Mouse (Mus musculus): ENCODE data around the gene Bcl2l15. TPM values are rescaled to one million over a fixed set of nuclear protein-coding genes. Genes with fewer than 3 reads are reported as not detected.
"Not testable (repeated sequence)": the region's sequence is repeated elsewhere in the genome, so short reads cannot be mapped to it uniquely, and the experiment has no call there.

Bcl2l15 gene
- 0.40 and 0.79 TPM in 2 replicates for polyA plus RNA-seq (2014; fragmentation: Nextera tagmentation; extraction: Ambion mirVana)

DNA sequence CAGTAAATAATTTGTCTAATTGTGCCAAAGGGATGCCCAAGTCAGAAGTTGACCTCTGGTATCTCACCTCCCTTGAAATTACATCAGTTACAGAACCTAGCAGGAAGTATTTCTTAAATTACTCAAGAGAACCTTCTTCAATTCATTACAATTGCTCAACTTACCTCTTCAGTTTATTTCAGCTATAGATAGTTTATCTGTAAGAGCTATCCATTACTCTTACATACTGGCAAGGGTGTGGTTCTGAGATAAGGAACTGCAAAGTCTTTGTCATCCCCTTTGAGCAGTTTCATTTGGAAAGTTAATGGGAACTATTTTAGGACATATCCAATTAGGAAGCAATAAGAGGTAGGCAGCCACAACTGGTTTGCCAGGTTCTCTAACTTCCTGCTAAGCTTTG is at the start of gene Bcl2l15:
Gene Bcl2l15 (plus strand): TSS at position 176 of the 400 bp plus-strand sequence.
- Histone ChIP-seq H3K9ac (replicated peaks; ENCODE audit: low read depth, low read length) (no peak within 1 kb of the TSS), H3K27me3 (ENCODE audit: control insufficient read depth, insufficient read depth, low read length) (no peaks in the 10 kb centered on the region), H3K27ac (ENCODE audit: low read depth, low read length) (no peak within 1 kb of the TSS), H3K4me2 (ENCODE audit: low read depth, low read length) (no peak within 1 kb of the TSS), H3K9me3 (ENCODE audit: control insufficient read depth, low read length) (no peaks in the 10 kb centered on the region), H3K4me1 (ENCODE audit: control insufficient read depth, insufficient read depth, low read length) (no peaks in the 10 kb centered on the region), H3K4me3 (ENCODE audit: low read depth, low read length) (no peak within 1 kb of the TSS), H3K36me3 (ENCODE audit: control insufficient read depth, insufficient read depth, low read length) (no peaks in the 10 kb centered on the region)
- no peak for ATAC-seq (ENCODE audit: low read depth)

DNA sequence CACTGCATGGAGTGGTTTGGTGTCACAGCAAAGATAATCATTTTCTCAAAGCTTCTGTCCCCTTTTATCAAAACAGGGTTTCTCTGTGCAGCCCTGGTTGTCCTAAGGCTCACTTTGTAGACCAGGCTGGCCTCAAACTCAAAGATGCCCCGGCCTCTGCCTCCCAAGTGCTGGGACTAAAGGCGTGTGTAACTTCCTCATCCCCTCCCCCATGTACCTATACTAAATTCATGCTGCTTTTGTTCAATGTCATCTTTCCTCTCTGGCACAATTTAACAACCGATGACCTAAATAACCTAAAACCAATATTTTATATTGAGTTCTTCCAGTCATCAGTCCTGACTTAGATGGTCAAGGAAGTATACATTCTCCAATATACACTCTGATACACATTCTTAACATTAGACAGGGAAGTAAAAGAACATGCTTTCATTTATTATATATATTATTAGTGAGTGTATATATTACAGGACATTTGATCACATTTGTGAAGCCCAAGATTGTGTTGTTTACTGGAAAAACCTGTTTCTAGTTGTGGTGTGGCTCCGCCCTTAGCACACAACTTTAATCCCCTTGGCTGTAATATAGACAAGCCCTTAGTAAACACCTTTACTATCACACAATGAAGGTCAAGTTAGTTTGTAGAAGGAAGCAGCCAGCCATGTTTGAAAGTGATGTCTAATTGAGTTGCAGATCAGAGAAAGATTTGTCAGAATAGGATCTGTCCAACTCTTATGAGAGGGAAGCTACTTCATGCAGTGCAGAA is 49.4 kb upstream of the Bcl2l15 start:
- Histone ChIP-seq H3K4me2 (ENCODE audit: low read depth, low read length) (no peak overlapping the region), H3K27me3 (ENCODE audit: control insufficient read depth, insufficient read depth, low read length) (no peaks in the 10 kb centered on the region), H3K4me1 (ENCODE audit: control insufficient read depth, insufficient read depth, low read length) (no peaks in the 10 kb centered on the region), H3K9ac (replicated peaks; ENCODE audit: low read depth, low read length) (no peak overlapping the region), H3K4me3 (ENCODE audit: low read depth, low read length) (no peak overlapping the region), H3K27ac (ENCODE audit: low read depth, low read length) (no peak overlapping the region), H3K36me3 (ENCODE audit: control insufficient read depth, insufficient read depth, low read length) (0 out of 2 replicates have a peak, but pooled peaks cover under 1% of the 10 kb centered on the region), H3K9me3 (ENCODE audit: control insufficient read depth, low read length) (no peaks in the 10 kb centered on the region)
- WGBS, result 90% methylated on average over 4 of the region's 4 CpGs
- ATAC-seq (ENCODE audit: low read depth), result no peak

DNA sequence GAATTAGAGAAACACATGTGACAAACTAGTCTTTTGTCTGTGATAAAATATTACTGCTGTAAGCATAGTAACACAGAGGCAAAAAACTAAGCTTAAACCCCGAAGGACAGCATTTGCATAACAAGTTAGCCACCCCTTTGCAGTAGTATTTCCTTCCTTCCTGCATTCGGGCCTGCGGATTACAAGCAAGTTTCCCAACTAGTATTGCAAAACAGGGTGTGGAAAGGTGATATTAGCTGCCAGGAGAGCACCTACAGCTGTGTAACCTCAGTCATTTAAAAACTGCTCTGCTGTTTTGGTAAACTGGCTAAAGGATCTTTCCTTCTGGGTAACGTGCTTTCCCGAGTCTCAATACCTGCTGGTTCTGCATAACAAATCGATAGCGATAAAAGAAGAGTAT is 45.2 kb upstream of the Bcl2l15 start:
- Histone ChIP-seq H3K4me1 (ENCODE audit: control insufficient read depth, insufficient read depth, low read length) (peaks cover 20% of the 10 kb centered on the region), H3K27me3 (ENCODE audit: control insufficient read depth, insufficient read depth, low read length) (no peaks in the 10 kb centered on the region), H3K27ac (ENCODE audit: low read depth, low read length) (no peak overlapping the region), H3K9ac (replicated peaks; ENCODE audit: low read depth, low read length) (no peak overlapping the region), H3K4me3 (ENCODE audit: low read depth, low read length) (no peak overlapping the region), H3K36me3 (ENCODE audit: control insufficient read depth, insufficient read depth, low read length) (no peaks in the 10 kb centered on the region), H3K9me3 (ENCODE audit: control insufficient read depth, low read length) (no peaks in the 10 kb centered on the region), H3K4me2 (ENCODE audit: low read depth, low read length) (no peak overlapping the region)
- no peak for ATAC-seq (ENCODE audit: low read depth)
- 57% methylated on average over 7 of the region's 7 CpGs for WGBS

DNA sequence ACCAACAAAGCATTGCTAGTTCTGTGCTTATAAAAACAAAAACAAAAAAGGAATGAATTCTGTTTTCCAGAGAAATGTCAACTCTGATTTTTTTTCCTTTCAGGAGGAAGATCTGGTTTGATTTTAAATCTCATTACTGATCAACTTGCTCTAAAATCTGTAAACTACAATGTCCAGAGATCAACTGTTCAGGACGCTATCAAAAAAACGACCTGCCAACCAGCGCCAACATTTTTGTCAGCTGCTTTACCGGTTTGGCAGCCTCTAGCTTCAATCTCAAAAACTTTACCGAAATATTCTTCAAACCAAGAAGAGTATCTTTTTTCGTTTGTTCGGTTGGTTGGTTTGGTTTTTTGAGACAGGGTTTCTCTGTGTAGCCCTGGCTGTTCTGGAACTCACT is 43.3 kb upstream of the Bcl2l15 start:
- WGBS, result 85% methylated on average over 7 of the region's 7 CpGs
- H3K27me3 ChIP-seq (ENCODE audit: control insufficient read depth, insufficient read depth, low read length), result no peaks in the 10 kb centered on the region
- no peaks in the 10 kb centered on the region for H3K36me3 ChIP-seq (ENCODE audit: control insufficient read depth, insufficient read depth, low read length)
- ATAC-seq (ENCODE audit: low read depth), result no peak
- H3K9me3 ChIP-seq (ENCODE audit: control insufficient read depth, low read length), result no peaks in the 10 kb centered on the region
- no peak overlapping the region for H3K9ac ChIP-seq (replicated peaks; ENCODE audit: low read depth, low read length)
- peak overlapping the region; percentile 73; the same call in 1 of the 2 replicates for H3K4me2 ChIP-seq (ENCODE audit: low read depth, low read length)
- H3K4me1 ChIP-seq (ENCODE audit: control insufficient read depth, insufficient read depth, low read length), result peaks cover 20% of the 10 kb centered on the region
- no peak overlapping the region for H3K27ac ChIP-seq (ENCODE audit: low read depth, low read length)
- no peak overlapping the region; the same call in 1 of the 2 replicates for H3K4me3 ChIP-seq (ENCODE audit: low read depth, low read length)

DNA sequence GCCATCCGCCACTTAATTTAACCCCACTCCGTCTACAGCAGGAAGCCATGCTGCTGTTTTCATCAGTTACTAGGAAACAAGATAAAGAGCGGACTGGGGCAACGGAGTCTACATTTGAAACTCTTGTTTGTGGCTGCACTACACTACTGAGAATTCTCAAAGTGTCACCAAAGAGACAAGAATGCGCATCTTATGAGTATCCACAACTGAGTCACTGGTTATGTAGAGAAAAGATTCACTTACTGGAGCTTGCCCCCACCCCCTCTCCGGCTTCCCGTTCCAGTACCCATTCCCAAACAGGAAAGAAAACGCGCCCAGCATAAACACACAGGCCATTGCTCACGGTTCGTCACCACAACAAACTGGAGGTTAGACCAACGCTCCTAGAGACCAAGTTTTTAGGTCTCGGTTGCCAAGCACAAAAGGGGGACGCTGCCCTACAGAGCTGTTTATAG is 42.5 kb upstream of the Bcl2l15 start:
- peak overlapping the region; percentile 91 for H3K9ac ChIP-seq (replicated peaks; ENCODE audit: low read depth, low read length)
- H3K36me3 ChIP-seq (ENCODE audit: control insufficient read depth, insufficient read depth, low read length), result no peaks in the 10 kb centered on the region
- H3K4me2 ChIP-seq (ENCODE audit: low read depth, low read length), result peak overlapping the region; percentile 73
- H3K4me3 ChIP-seq (ENCODE audit: low read depth, low read length), result peak overlapping the region; percentile 94
- peak overlapping the region; percentile 93 for H3K27ac ChIP-seq (ENCODE audit: low read depth, low read length)
- no peaks in the 10 kb centered on the region for H3K9me3 ChIP-seq (ENCODE audit: control insufficient read depth, low read length)
- no peaks in the 10 kb centered on the region for H3K27me3 ChIP-seq (ENCODE audit: control insufficient read depth, insufficient read depth, low read length)
- no peak for ATAC-seq (ENCODE audit: low read depth)
- whole genome bisulfite sequencing, result 3% methylated on average over 14 of the region's 14 CpGs
- peaks cover 20% of the 10 kb centered on the region for H3K4me1 ChIP-seq (ENCODE audit: control insufficient read depth, insufficient read depth, low read length)

DNA sequence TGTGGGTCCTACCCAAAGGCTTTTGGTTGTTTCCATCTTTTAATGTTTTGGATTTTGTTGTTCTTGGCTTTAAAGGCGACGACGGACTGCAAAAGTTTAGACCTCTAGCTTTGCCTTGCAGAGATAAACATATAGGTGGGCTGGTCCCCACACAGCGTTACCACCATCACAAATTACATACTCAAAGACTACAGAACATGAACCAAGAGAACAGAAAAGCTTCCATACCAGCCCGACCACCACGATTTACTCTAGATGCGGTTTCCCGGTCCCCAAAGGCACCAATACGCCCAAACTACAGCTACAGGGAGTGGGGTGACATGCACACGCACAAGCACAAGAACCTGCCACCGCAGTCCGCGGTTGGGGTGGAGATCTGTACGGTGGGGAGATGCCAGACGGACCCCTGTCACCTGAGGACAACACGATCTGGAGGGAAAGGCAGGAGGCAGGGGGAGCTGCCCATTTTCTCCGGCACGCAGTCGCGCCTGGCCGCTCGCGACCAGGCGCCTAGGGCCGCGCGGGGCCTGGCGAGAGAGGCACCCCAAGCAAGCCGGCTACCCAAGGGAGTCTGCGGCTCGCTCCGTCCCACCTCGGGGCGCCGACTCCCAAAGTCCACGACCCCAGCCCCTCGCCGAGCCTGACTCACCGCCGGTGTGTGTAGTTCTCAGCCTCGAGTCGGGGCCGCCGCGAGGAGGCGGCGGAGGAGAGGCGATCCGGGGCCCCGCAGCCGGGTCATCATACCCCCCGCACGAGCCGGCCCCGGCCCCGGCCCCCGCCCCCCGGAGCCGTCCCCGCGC is 41.9 kb upstream of the Bcl2l15 start:
- H3K4me2 ChIP-seq (ENCODE audit: low read depth, low read length), result peak overlapping the region; percentile 73
- ATAC-seq (ENCODE audit: low read depth), result peak; percentile 88
- peaks cover 20% of the 10 kb centered on the region for H3K4me1 ChIP-seq (ENCODE audit: control insufficient read depth, insufficient read depth, low read length)
- peak overlapping the region; percentile 93 for H3K27ac ChIP-seq (ENCODE audit: low read depth, low read length)
- H3K27me3 ChIP-seq (ENCODE audit: control insufficient read depth, insufficient read depth, low read length), result no peaks in the 10 kb centered on the region
- H3K9ac ChIP-seq (replicated peaks; ENCODE audit: low read depth, low read length), result peak overlapping the region; percentile 91
- no peaks in the 10 kb centered on the region for H3K9me3 ChIP-seq (ENCODE audit: control insufficient read depth, low read length)
- no peaks in the 10 kb centered on the region for H3K36me3 ChIP-seq (ENCODE audit: control insufficient read depth, insufficient read depth, low read length)
- WGBS, result under 1% methylated on average over 55 of the region's 61 CpGs
- peak overlapping the region; percentile 94 for H3K4me3 ChIP-seq (ENCODE audit: low read depth, low read length)

DNA sequence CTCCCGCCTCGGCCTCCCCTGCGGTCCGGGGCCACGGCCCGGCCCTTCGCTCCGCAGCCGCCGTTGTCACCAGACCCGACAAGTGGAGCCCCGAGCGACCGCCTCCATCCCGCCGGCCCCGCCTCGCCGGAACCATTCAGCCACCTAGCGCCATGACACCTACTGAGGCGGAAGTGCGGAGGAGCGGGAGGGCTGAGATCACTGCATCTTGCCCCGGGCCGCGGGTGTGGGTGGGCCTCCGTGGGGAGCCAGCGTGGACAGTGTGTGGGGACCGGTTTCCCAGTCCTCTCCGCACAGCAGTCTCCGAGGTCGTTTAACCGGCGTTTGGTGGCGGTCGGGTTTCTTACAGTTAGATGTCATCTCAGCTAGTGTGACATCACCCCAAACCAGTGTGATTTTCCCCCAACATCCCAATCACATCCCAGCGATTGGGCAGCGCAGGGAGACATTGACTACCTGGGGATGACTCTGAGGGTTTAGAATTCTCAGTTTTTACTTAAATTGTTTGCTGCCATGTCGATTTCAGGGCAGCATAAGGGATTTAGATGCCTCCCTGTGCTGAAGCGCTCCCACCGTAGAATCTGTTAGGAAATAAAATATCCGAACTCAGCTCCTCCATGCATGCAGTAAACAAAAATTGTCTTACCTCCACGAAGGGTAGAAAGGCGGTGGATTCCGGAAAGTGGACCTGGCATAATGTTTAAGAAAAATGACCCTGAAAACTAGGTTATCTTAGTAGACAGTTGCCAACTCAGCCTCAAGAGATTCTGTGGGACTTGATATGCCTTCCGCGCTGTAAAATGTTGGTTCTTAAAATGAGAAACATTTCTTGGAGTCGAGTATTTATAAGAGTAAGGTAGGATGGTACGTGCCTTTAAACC is 40.9 kb upstream of the Bcl2l15 start, which contains the start of gene Hipk1:
Gene Hipk1 (minus strand): TSS at position 334 of the 881 bp plus-strand sequence.
- Histone ChIP-seq H3K27me3 (ENCODE audit: control insufficient read depth, insufficient read depth, low read length) (no peaks in the 10 kb centered on the region; the same call in 1 of the 2 replicates), H3K4me1 (ENCODE audit: control insufficient read depth, insufficient read depth, low read length) (peaks cover 20% of the 10 kb centered on the region), H3K4me2 (ENCODE audit: low read depth, low read length) (peak within 1 kb of the TSS; percentile 73), H3K9ac (replicated peaks; ENCODE audit: low read depth, low read length) (peak within 1 kb of the TSS; percentile 91), H3K27ac (ENCODE audit: low read depth, low read length) (peak within 1 kb of the TSS; percentile 93), H3K9me3 (ENCODE audit: control insufficient read depth, low read length) (no peaks in the 10 kb centered on the region), H3K36me3 (ENCODE audit: control insufficient read depth, insufficient read depth, low read length) (no peaks in the 10 kb centered on the region), H3K4me3 (ENCODE audit: low read depth, low read length) (peak within 1 kb of the TSS; percentile 94)
- ATAC-seq (ENCODE audit: low read depth), result peak; percentile 99
- 11% methylated on average over 46 of the region's 49 CpGs for WGBS

DNA sequence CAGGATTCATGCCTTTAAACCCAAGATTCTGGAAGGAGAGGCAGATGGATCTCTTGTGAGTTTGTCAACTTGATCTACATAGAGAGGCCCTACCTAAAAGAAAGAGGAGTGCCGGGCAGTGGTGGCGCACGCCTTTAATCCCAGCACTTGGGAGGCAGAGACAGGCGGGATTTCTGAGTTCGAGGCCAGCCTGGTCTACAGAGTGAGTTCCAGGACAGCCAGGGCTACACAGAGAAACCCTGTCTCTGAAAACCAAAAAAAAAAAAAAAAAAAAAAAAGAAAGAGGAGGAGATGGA is 40.3 kb upstream of the Bcl2l15 start:
- peak overlapping the region; percentile 94; the same call in 1 of the 2 replicates for H3K4me3 ChIP-seq (ENCODE audit: low read depth, low read length)
- not testable (repeated sequence) for ATAC-seq (ENCODE audit: low read depth); H3K9me3 ChIP-seq (ENCODE audit: control insufficient read depth, low read length); H3K27me3 ChIP-seq (ENCODE audit: control insufficient read depth, insufficient read depth, low read length); H3K36me3 ChIP-seq (ENCODE audit: control insufficient read depth, insufficient read depth, low read length)
- peak overlapping the region; percentile 91; the same call in 1 of the 2 replicates for H3K9ac ChIP-seq (replicated peaks; ENCODE audit: low read depth, low read length)
- H3K4me2 ChIP-seq (ENCODE audit: low read depth, low read length), result peak overlapping the region; percentile 60; the same call in 1 of the 2 replicates
- WGBS, result 75% methylated on average over 5 of the region's 5 CpGs
- peaks cover 20% of the 10 kb centered on the region for H3K4me1 ChIP-seq (ENCODE audit: control insufficient read depth, insufficient read depth, low read length)
- H3K27ac ChIP-seq (ENCODE audit: low read depth, low read length), result peak overlapping the region; percentile 93

Data from neural tube, embryonic 14.5 days (tissue).